Mouse (Mus musculus) adrenal gland (tissue): Measurements from ENCODE around the gene Cercam.
"Not testable (repeated sequence)": the region's sequence is repeated elsewhere in the genome, so short reads cannot be mapped to it uniquely, and the experiment has no call there.

Source experiments
- intact Hi-C: fragments of 180-260 bp; cut with DNase I; formaldehyde crosslinking; loops from one replicate; pipeline ENCODE4 v1.15.1; 2025

The Cercam gene

GRCm38 (mm10) chr2:29852957-29853485 is 15.9 kb upstream of the Cercam start:
- intact Hi-C loops = loop anchor here (10.0 kb wide), 1 partner anchor 88 kb away; no protein-coding TSS in a partner anchor

GRCm38 (mm10) chr2:29853736-29854135 is 15.2 kb upstream of the Cercam start:
- intact Hi-C loops = loop anchor here (10.0 kb wide), 1 partner anchor 89 kb away; no protein-coding TSS in a partner anchor

- intact Hi-C loops = loop anchor here (5.0 to 10.0 kb wide), 2 partner anchors 38 to 91 kb away; no protein-coding TSS in a partner anchor
These were observed 13.3 kb upstream of the Cercam start for GRCm38 (mm10) chr2:29855585-29856210.

GRCm38 (mm10) chr2:29856451-29857260 is 12.3 kb upstream of the Cercam start:
- intact Hi-C loops = loop anchor here (5.0 to 10.0 kb wide), 2 partner anchors 39 to 92 kb away; no protein-coding TSS in a partner anchor

GRCm38 (mm10) chr2:29857341-29857740 is 11.6 kb upstream of the Cercam start:
- intact Hi-C loops = loop anchor here (5.0 to 10.0 kb wide), 2 partner anchors 40 to 93 kb away; no protein-coding TSS in a partner anchor

- intact Hi-C loops = loop anchor here (5.0 to 10.0 kb wide), 2 partner anchors 41 to 93 kb away; no protein-coding TSS in a partner anchor
These were observed 11.0 kb upstream of the Cercam start for GRCm38 (mm10) chr2:29857967-29858366.

- intact Hi-C loops = loop anchor here (5.0 to 10.0 kb wide), 2 partner anchors 42 to 94 kb away; no protein-coding TSS in a partner anchor
These were observed 10.1 kb upstream of the Cercam start for GRCm38 (mm10) chr2:29858748-29859473.

- intact Hi-C loops = no loop called here
These were observed 3.8 kb upstream of the Cercam start for GRCm38 (mm10) chr2:29865125-29865524.

- intact Hi-C loops = no loop called here
These were observed 885 bp downstream of the Cercam start for GRCm38 (mm10) chr2:29869646-29870451.

- intact Hi-C loops = no loop called here
These were observed 3.8 kb downstream of the Cercam start for GRCm38 (mm10) chr2:29872581-29873295.

GRCm38 (mm10) chr2:29873801-29874200 is 4.8 kb downstream of the Cercam start:
- intact Hi-C loops = no loop called here

- intact Hi-C loops = no loop called here
These were observed 9.1 kb downstream of the Cercam start for GRCm38 (mm10) chr2:29878061-29878460.

- intact Hi-C loops = no loop called here
These were observed 10.2 kb downstream of the Cercam start for GRCm38 (mm10) chr2:29879191-29879590.

GRCm38 (mm10) chr2:29879964-29880830 is 11.2 kb downstream of the Cercam start:
- intact Hi-C loops = no loop called here

- intact Hi-C loops = not testable (repeated sequence)
These were observed 17.8 kb downstream of the Cercam start for GRCm38 (mm10) chr2:29886659-29887292.

- intact Hi-C loops = no loop called here
These were observed 20.3 kb downstream of the Cercam start, which contains the start of gene Odf2 for GRCm38 (mm10) chr2:29889066-29889944. Odf2 (plus strand) TSS chr2:29889221.
